Mouse (Mus musculus) olfactory bulb, adult 2 months (tissue): Measurements from ENCODE around the gene Usp45.

Experiments
- CTCF ChIP-seq: fragments of 200-500 bp; IDR thresholded peaks from 2 replicates; pipeline ENCODE4 v1.5.1; 2012; ENCODE audit warnings: low read depth, mild to moderate bottlenecking, low read length, moderate library complexity; ENCODE audit not compliant: insufficient read depth
- POLR2A ChIP-seq: fragments of 200-500 bp; IDR thresholded peaks from 2 replicates; pipeline ENCODE4 v1.6.1; 2012; ENCODE audit warnings: mild to moderate bottlenecking, low read depth, low read length, moderate library complexity; ENCODE audit not compliant: insufficient read depth

DNA sequence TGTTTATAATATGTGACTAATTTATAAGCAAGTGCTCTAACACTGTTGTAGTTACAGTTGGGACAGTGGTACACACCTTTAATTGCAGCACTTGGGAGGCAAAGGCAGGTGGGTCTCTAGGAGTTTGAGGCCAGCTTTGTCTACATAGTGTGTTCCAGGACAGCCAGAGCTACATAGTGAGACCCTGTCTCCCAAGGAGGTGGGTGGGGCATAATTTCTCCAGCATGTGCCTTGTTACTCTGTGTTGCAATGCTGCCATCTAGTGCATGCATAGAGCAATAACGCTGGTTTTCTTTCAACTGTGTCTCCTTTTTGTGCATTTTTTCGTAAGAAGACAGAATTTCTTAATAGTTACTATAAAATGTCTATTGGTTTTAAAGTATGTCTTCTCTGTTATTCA lies 47.1 kb downstream of the Usp45 start:
- TF ChIP-seq CTCF = no peak
- TF ChIP-seq POLR2A = no peak
